Mouse (Mus musculus) spleen, adult 2 months (tissue): ENCODE data around the gene Dbndd2.

Experiments used
- CTCF ChIP-seq: fragments of 200-500 bp; IDR thresholded peaks from 2 replicates; pipeline ENCODE4 v1.5.1; 2011; ENCODE audit warnings: mild to moderate bottlenecking, inconsistent platforms; ENCODE audit not compliant: insufficient read depth, insufficient read length, insufficient replicate concordance; ENCODE audit errors: extremely low read depth
- POLR2A ChIP-seq: fragments of 200-500 bp; IDR thresholded peaks from 2 replicates; pipeline ENCODE4 v1.6.1; 2011; ENCODE audit warnings: low read depth, low read length, inconsistent platforms

GRCm38 (mm10) chr2:164516592-164516991 lies 30.7 kb downstream of the Dbndd2 start:
- TF ChIP-seq POLR2A (no peak), CTCF (no peak)
